Mouse (Mus musculus): ENCODE results near the gene Snx7.

- TF ChIP-seq CTCF (IDR thresholded peaks at IDR 0.05; ENCODE audit: low read depth, low read length): no peak
- no peak for TF ChIP-seq POLR2A (IDR thresholded peaks at IDR 0.05; ENCODE audit: extremely low read depth, insufficient read depth, low read length)
Observed at GRCm38 (mm10) chr3:117915420-117915819, 46.7 kb upstream of the Snx7 start.

Measured in liver, adult 2 months (tissue).